Mouse (Mus musculus) testis, adult 2 months (tissue): ENCODE results near the gene Carnmt1. TPM values are rescaled to one million over a fixed set of nuclear protein-coding genes. Genes with fewer than 3 reads are reported as not detected.
A peak's percentile ranks its signal among the peaks of the same experiment; 100 is the strongest.
"Not testable (repeated sequence)": the region's sequence is repeated elsewhere in the genome, so short reads cannot be mapped to it uniquely, and the experiment has no call there.

Source experiments
- H3K27ac ChIP-seq: fragments of 200-500 bp; 2 replicates; pipeline ENCODE4 v1.5.1; 2012; ENCODE audit warnings: low read depth, low read length; ENCODE audit not compliant: control insufficient read depth, insufficient read depth
- H3K27me3 ChIP-seq: fragments of 200-500 bp; 2 replicates; pipeline ENCODE4 v1.6.1; 2012; ENCODE audit warnings: mild to moderate bottlenecking, low read length, moderate library complexity; ENCODE audit not compliant: control insufficient read depth, insufficient read depth
- H3K36me3 ChIP-seq: fragments of 200-500 bp; 2 replicates; pipeline ENCODE4 v1.6.1; 2012; ENCODE audit warnings: mild to moderate bottlenecking, low read length; ENCODE audit not compliant: control insufficient read depth, insufficient read depth
- H3K4me1 ChIP-seq: fragments of 200-500 bp; 2 replicates; pipeline ENCODE4 v1.6.1; 2012; ENCODE audit warnings: low read length; ENCODE audit not compliant: control insufficient read depth, insufficient read depth
- H3K4me3 ChIP-seq: fragments of 200-500 bp; 2 replicates; pipeline ENCODE4 v1.5.1; 2012; ENCODE audit warnings: low read depth, mild to moderate bottlenecking, low read length, moderate library complexity, mixed read lengths; ENCODE audit not compliant: control insufficient read depth
- CTCF ChIP-seq: fragments of 200-500 bp; IDR thresholded peaks from 2 replicates; pipeline ENCODE4 v1.5.1; 2012; ENCODE audit warnings: low read depth, mild to moderate bottlenecking, inconsistent platforms, low read length, moderate library complexity; ENCODE audit not compliant: control insufficient read depth, insufficient read depth, insufficient replicate concordance
- POLR2A ChIP-seq: fragments of 200-500 bp; IDR thresholded peaks from 2 replicates; pipeline ENCODE4 v1.6.1; 2012; ENCODE audit warnings: low read depth, mild to moderate bottlenecking, inconsistent platforms, low read length, moderate library complexity; ENCODE audit not compliant: control insufficient read depth
- polyA plus RNA-seq: library from polyadenylated mRNA; depleted of rRNA; stranded (reverse); fragments of >200 nt; gene quantifications from 2 replicates; pipeline ENCODE4 v1.2.3, GENCODE M21; 2012

Gene Carnmt1
- polyA plus RNA-seq, 1 experiment: 11.6 TPM

- TF ChIP-seq CTCF: peak; percentile 34; the same call in 1 of the 2 replicates
- TF ChIP-seq POLR2A: peak; percentile 62; the same call in 1 of the 2 replicates
- Histone ChIP-seq H3K4me1 (no peaks in the 10 kb centered on the region; the same call in none of the 2 replicates), H3K27ac (peak within 1 kb of the TSS; percentile 88), H3K27me3 (no peaks in the 10 kb centered on the region), H3K4me3 (peak within 1 kb of the TSS; percentile 99), H3K36me3 (no peaks in the 10 kb centered on the region)
These were observed 42.3 kb downstream of the Carnmt1 start, which contains the start of gene D030056L22Rik for GRCm38 (mm10) chr19:18712866-18713300. TSS of gene D030056L22Rik (plus strand) at chr19:18713193.

DNA sequence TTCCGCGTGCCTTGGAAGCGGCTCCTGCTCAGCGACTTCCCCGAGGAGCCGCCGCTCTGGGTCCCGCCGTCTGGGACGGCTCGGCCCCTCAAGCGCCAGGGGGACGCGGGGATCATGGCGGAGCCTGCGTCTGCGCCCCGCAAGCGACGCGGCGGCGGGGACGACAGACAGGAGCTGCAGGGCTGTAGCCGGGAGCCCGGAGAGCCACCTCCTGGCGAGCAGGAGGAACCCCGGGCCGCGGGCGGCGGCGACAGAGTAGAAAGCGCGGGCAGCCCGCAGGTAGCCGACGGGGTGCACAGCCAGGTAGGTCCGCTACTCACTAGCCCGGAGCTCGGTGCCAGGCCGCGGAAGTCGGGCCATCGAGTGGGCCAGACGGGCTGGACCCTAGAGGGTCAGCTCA is 42.8 kb downstream of the Carnmt1 start:
- H3K36me3 ChIP-seq, H3K27me3 ChIP-seq, H3K4me1 ChIP-seq: not testable (repeated sequence)
- peak overlapping the region; percentile 99 for H3K4me3 ChIP-seq
- peak overlapping the region; percentile 81 for H3K27ac ChIP-seq

GRCm38 (mm10) chr19:18716374-18716773 is 45.8 kb downstream of the Carnmt1 start:
- H3K27me3 ChIP-seq: no peaks in the 10 kb centered on the region
- H3K4me1 ChIP-seq: no peaks in the 10 kb centered on the region; the same call in none of the 2 replicates
- no peak for TF ChIP-seq CTCF
- no peak for TF ChIP-seq POLR2A
- H3K27ac ChIP-seq: no peak overlapping the region
- H3K36me3 ChIP-seq: no peaks in the 10 kb centered on the region
- no peak overlapping the region for H3K4me3 ChIP-seq

GRCm38 (mm10) chr19:18720337-18720736 is 49.8 kb downstream of the Carnmt1 start:
- Histone ChIP-seq H3K27ac (no peak overlapping the region), H3K4me3 (no peak overlapping the region)
- TF ChIP-seq POLR2A: no peak
- TF ChIP-seq CTCF: no peak

DNA sequence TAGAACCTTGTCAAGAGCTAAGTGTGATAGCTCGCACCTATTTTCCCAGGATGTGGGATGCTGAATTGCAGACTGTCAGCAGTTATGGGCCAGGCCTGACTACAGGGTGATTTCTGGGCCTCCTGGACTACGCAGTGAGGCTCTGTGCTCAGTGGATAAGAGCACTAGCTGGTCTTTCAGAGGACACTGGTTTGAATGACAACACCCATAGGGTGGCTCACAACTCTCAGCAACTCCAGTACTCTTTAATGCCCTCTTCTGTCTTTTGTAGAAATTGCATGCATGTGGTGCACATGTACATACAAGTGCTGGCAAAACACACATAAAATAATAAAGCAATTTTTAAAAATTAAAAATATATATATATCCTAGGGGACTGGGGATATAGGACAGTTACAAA is 54.6 kb downstream of the Carnmt1 start:
- Histone ChIP-seq H3K36me3 (no peaks in the 10 kb centered on the region), H3K27me3 (no peaks in the 10 kb centered on the region), H3K4me1 (no peaks in the 10 kb centered on the region), H3K4me3 (no peak overlapping the region), H3K27ac (no peak overlapping the region)
- TF ChIP-seq POLR2A: no peak
- no peak for TF ChIP-seq CTCF

More at GRCm38 (mm10) chr19:18720337-18720736, 49.8 kb downstream of the Carnmt1 start:
- no peaks in the 10 kb centered on the region for H3K36me3 ChIP-seq
- H3K27me3 ChIP-seq: no peaks in the 10 kb centered on the region
- no peaks in the 10 kb centered on the region for H3K4me1 ChIP-seq

DNA sequence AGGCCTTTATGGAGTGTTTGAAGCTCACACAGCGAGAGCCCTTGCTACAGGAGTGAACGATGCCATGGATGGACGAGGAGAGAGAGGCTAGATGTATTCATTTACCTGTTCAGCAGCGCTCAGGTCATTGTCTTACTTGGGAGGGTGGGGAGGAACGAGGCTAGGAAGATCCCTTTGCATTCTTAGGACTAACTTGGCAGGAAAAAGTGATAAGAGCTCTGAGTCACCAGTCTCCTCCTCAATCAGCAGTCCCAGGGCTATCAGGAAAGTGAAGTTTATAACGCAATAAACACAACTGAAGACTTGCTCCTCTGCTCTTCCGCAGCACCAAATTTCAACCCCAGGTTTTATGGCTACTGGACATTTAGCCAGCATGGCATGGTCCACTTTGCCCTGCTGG is 59.7 kb downstream of the Carnmt1 start:
- Histone ChIP-seq H3K27ac (no peak overlapping the region), H3K36me3 (no peaks in the 10 kb centered on the region), H3K27me3 (no peaks in the 10 kb centered on the region), H3K4me3 (no peak overlapping the region), H3K4me1 (no peaks in the 10 kb centered on the region)
- TF ChIP-seq CTCF (no peak), POLR2A (no peak)

- Histone ChIP-seq H3K4me1 (no peaks in the 10 kb centered on the region), H3K36me3 (no peaks in the 10 kb centered on the region), H3K27me3 (no peaks in the 10 kb centered on the region), H3K27ac (no peak overlapping the region), H3K4me3 (no peak overlapping the region)
- TF ChIP-seq POLR2A: no peak
These were observed 60.5 kb downstream of the Carnmt1 start for GRCm38 (mm10) chr19:18731077-18731476.

- Histone ChIP-seq H3K27ac (no peak overlapping the region), H3K4me3 (no peak overlapping the region), H3K36me3 (no peaks in the 10 kb centered on the region), H3K27me3 (no peaks in the 10 kb centered on the region), H3K4me1 (peaks cover 6% of the 10 kb centered on the region)
- TF ChIP-seq CTCF (no peak), POLR2A (no peak)
These were observed 65.3 kb downstream of the Carnmt1 start for GRCm38 (mm10) chr19:18735901-18736300.
